In genomic region chr2:49647591-49647990, GRCm38 (mm10) we compare ENCODE assay signal across 17 mouse cellular contexts.
"Had no signal": no experiment of that assay in that cellular context is flagged by ENCODE, and none has a peak within 500 bp of the region (broad histone marks: within the 10 kb centered on the region; RNA-seq: fewer than 3 reads in every experiment).

No protein-coding gene starts in this region.

- DNase-seq: lung, adult 18-20 months; lung, postnatal 10 days; lung, postnatal 4 days; retina, postnatal 1 day; right cerebral cortex, adult 18-20 months; right cerebral cortex, postnatal 14 days; thymus, adult 2 months; thymus, postnatal 25 days; thymus, postnatal 4 days had no signal

- ATAC-seq: midbrain, embryonic 13.5 days; midbrain, embryonic 15.5 days had no signal

- H3K4me2 ChIP-seq: lung, embryonic 14.5 days; midbrain, embryonic 13.5 days; midbrain, embryonic 15.5 days; neural tube, embryonic 12.5 days; stomach, embryonic 15.5 days had no signal

- H3K4me3 ChIP-seq: midbrain, embryonic 10.5 days; midbrain, embryonic 13.5 days; midbrain, embryonic 15.5 days; myocyte; neural tube, embryonic 12.5 days; stomach, embryonic 15.5 days had no signal

- H3K9ac ChIP-seq: lung, embryonic 14.5 days; midbrain, embryonic 13.5 days; midbrain, embryonic 15.5 days; neural tube, embryonic 12.5 days; stomach, embryonic 15.5 days had no signal

- H3K9me3 ChIP-seq: midbrain, embryonic 13.5 days; midbrain, embryonic 15.5 days; stomach, embryonic 15.5 days had no signal

- H3K36me3 ChIP-seq: midbrain, embryonic 15.5 days; stomach, embryonic 15.5 days had no signal

- H3K27me3 ChIP-seq: midbrain, embryonic 13.5 days; midbrain, embryonic 15.5 days; neural tube, embryonic 12.5 days; stomach, embryonic 15.5 days had no signal

- H3K27ac ChIP-seq: midbrain, embryonic 15.5 days; neural tube, embryonic 12.5 days; stomach, embryonic 15.5 days; stomach, postnatal 0 days had no signal

- H3K4me1 ChIP-seq: stomach, embryonic 15.5 days had no signal
